Mouse (Mus musculus) hematopoietic stem cell, adult 5-6 weeks (primary cell): ENCODE measurements at regions not wholly inside any gene's neighbourhood (a gene's known extent, or its start where the extent isn't known, plus 50 kb on each side); places are given as distances from the start of the nearest gene placed in this dataset.

Experiments used
- ATAC-seq, 2 experiments: fragments of 125-278 bp in 1 of 2; replicated peaks in 1 of 2; 2 replicates each; pipeline ENCODE4 v1.8.0; 2016 to 2017; ENCODE audit warnings: inconsistent platforms in 2 of 2, mild to moderate bottlenecking in 2 of 2, moderate number of reproducible peaks in 2 of 2, low read depth in 1 of 2, moderate TSS enrichment in 1 of 2; ENCODE audit not compliant: low FRiP score in 2 of 2, poor library complexity in 2 of 2, severe bottlenecking in 2 of 2, insufficient read depth in 1 of 2, low TSS enrichment in 1 of 2

GRCm38 (mm10) chr14:80789131-80789530 is 805.2 kb downstream of the Olfm4 start:
- ATAC-seq = no peak

GRCm38 (mm10) chr14:80799370-80799959 is 815.6 kb downstream of the Olfm4 start:
- ATAC-seq = no peak

- no peak for ATAC-seq
These were observed 846.6 kb downstream of the Olfm4 start for GRCm38 (mm10) chr14:80830476-80830875.

- no peak for ATAC-seq
These were observed 860.7 kb downstream of the Olfm4 start for GRCm38 (mm10) chr14:80844550-80844949.

- ATAC-seq = peak in 1 of 2 experiments; percentile 56; a peak in 2 of 4 replicates
These were observed 861.8 kb downstream of the Olfm4 start for GRCm38 (mm10) chr14:80845576-80846269.

GRCm38 (mm10) chr14:80846420-80847083 is 862.7 kb downstream of the Olfm4 start:
- ATAC-seq = no peak
